Mouse (Mus musculus) ES-E14 (cell line): Measurements from ENCODE around the gene Zfp652.

Experiments
- CHD2 ChIP-seq: IDR thresholded peaks from 2 replicates; pipeline ENCODE4 v1.6.1; 2014; ENCODE audit warnings: mild to moderate bottlenecking, low read depth, low read length, inconsistent platforms
- HCFC1 ChIP-seq: IDR thresholded peaks from 2 replicates; pipeline ENCODE4 v1.6.1; 2012; ENCODE audit warnings: low read length, inconsistent platforms, borderline replicate concordance; ENCODE audit not compliant: insufficient read depth
- MAFK ChIP-seq: IDR thresholded peaks from 2 replicates; pipeline ENCODE4 v1.6.1; 2014; ENCODE audit warnings: mild to moderate bottlenecking, low read depth, low read length, inconsistent platforms; ENCODE audit not compliant: insufficient read depth
- ZC3H11A ChIP-seq: IDR thresholded peaks from 2 replicates; pipeline ENCODE4 v1.6.1; 2012; ENCODE audit warnings: low read depth, mild to moderate bottlenecking, inconsistent platforms, low read length, borderline replicate concordance
- ZNF384 ChIP-seq: IDR thresholded peaks from 2 replicates; pipeline ENCODE4 v1.6.1; 2012; ENCODE audit warnings: low read depth, low read length, inconsistent platforms

DNA sequence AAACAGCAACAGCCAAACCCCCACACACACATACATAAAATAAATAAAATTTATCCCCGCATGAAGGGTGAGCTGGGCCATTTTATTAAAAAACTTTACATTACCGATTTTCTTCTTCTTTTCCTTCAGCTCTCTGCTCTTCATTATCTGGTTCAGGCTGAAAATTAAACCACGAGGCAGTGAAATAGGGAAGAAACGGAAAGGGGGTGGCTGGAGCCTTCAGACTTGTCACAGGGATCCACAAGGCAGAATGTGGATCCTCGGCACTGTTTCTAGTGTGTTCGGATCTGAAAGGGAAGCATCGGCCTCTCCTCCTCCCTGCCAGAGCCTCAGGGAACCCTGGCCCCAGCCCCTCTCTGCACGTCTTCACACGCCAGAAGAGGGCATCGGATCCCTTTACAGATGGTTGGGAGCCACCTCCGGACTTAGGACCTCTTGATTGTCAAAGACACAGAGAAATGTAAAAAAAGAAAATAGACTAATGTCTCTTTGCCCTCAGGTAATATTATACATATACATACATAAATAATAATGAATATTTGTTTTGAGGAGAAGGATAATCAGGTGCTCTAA lies 25.3 kb upstream of the Zfp652 start:
- TF ChIP-seq MAFK (no peak), CHD2 (no peak), HCFC1 (no peak), ZNF384 (no peak), ZC3H11A (no peak)
